Mouse (Mus musculus) small intestine, adult 2 months (tissue): Measurements from ENCODE around the gene Harbi1.

Experiments
- CTCF ChIP-seq: fragments of 200-500 bp; IDR thresholded peaks from 2 replicates; pipeline ENCODE4 v1.5.1; 2012; ENCODE audit warnings: low read depth, mild to moderate bottlenecking, control low read depth, inconsistent platforms, low read length, moderate library complexity, mixed read lengths; ENCODE audit not compliant: insufficient replicate concordance, insufficient read length; ENCODE audit errors: extremely low read depth
- POLR2A ChIP-seq: fragments of 200-500 bp; IDR thresholded peaks from 2 replicates; pipeline ENCODE4 v1.6.1; 2012; ENCODE audit warnings: low read depth, mild to moderate bottlenecking, control low read depth, inconsistent platforms, low read length, moderate library complexity

- TF ChIP-seq CTCF: no peak
- TF ChIP-seq POLR2A: no peak
Measured at GRCm38 (mm10) chr2:91701366-91701765, 9.3 kb upstream of the Harbi1 start.
